Mouse (Mus musculus): ENCODE data around the gene Kif24. TPM values are rescaled to one million over a fixed set of nuclear protein-coding genes. Genes with fewer than 3 reads are reported as not detected.

Gene Kif24
- polyA plus RNA-seq, 1 experiment from 2014 or later, result 2.9 TPM

GRCm38 (mm10) chr4:41391015-41391414, 73.7 kb downstream of the Kif24 start:
- H3K4me3 ChIP-seq, result no peak overlapping the region
- no peak overlapping the region for H3K27ac ChIP-seq (replicated peaks)
- no peaks in the 10 kb centered on the region for H3K9me3 ChIP-seq
- ATAC-seq (ENCODE audit: low FRiP score, low read depth), result no peak
- H3K9ac ChIP-seq, result no peak overlapping the region
- 97% methylated on average over 2 of the region's 2 CpGs for WGBS
- peaks cover 20% of the 10 kb centered on the region for H3K36me3 ChIP-seq
- no peaks in the 10 kb centered on the region for H3K4me1 ChIP-seq (replicated peaks)
- no peak overlapping the region for H3K4me2 ChIP-seq
- H3K27me3 ChIP-seq, result no peaks in the 10 kb centered on the region

- H3K4me2 ChIP-seq, result no peak overlapping the region
- no peaks in the 10 kb centered on the region for H3K9me3 ChIP-seq
- WGBS, result 28% methylated on average over 3 of the region's 3 CpGs
- no peaks in the 10 kb centered on the region for H3K4me1 ChIP-seq (replicated peaks)
- no peaks in the 10 kb centered on the region for H3K27me3 ChIP-seq
- H3K36me3 ChIP-seq, result peaks cover 20% of the 10 kb centered on the region
- H3K27ac ChIP-seq (replicated peaks), result no peak overlapping the region
- H3K9ac ChIP-seq, result no peak overlapping the region
- no peak overlapping the region for H3K4me3 ChIP-seq
- peak; percentile 55 for ATAC-seq (ENCODE audit: low FRiP score, low read depth)
Observed at GRCm38 (mm10) chr4:41390122-41390521, 74.6 kb downstream of the Kif24 start.

DNA sequence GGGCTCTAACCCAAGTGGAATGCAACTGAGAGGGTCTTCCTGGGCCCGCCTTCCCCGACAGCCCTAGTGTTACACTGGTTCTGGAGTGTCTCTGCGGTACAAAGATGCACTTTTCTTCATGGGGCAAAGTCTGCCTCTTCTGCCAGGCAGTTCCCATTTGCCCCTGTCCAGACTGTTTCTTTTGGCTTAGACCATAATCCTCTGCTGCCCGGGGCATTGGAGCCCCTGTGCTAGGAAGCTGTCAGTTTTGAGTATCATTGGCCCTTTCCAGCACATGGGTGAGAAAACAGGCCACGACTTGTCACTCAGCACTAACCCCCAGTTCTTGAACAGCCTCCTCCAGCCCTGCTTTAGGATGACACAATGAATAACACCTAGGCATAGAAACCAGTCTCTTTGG, 75.4 kb downstream of the Kif24 start:
- Histone ChIP-seq H3K9ac (no peak overlapping the region), H3K4me3 (no peak overlapping the region), H3K36me3 (peaks cover 20% of the 10 kb centered on the region), H3K4me1 (replicated peaks) (no peaks in the 10 kb centered on the region), H3K27me3 (no peaks in the 10 kb centered on the region), H3K27ac (replicated peaks) (no peak overlapping the region), H3K4me2 (no peak overlapping the region), H3K9me3 (no peaks in the 10 kb centered on the region)
- no peak for ATAC-seq (ENCODE audit: low FRiP score, low read depth)
- WGBS, result 92% methylated on average over 5 of the region's 5 CpGs

GRCm38 (mm10) chr4:41388616-41389015, 76.1 kb downstream of the Kif24 start:
- H3K9ac ChIP-seq, result no peak overlapping the region

DNA sequence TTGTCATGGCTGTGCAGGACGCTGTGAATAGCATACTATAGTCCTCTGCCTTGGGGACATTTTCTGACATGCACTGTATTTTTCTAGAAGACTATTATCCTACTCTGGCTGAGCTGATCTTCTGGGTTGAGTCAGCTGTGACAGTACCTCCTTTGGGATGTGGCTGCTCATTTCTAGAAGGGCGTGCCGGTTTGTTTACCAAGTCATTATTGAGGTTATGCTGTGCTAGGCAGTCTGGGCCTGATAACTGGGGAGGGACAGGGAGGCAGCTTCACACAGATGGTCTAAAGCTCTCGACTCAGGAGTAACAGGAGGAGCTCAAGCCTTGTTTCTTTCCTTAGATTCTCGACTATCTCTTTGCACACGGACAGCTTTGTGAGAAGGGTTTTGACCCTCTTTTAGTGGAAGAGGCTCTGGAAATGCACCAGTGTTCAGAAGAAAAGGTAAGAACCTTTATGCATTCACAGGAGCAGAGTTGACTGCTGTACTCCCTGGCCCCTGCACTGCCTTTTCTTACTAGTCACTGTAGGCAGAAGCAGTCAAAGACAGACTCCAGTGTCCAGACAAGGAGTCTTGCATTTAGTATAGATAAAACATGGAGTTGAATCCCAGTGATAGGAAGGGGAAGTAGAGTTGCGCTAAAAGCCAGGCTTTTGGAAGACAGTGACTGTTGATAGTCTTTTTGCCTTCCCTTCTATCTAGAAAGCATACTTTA, 76.8 kb downstream of the Kif24 start:
- Histone ChIP-seq H3K9ac (no peak overlapping the region), H3K36me3 (peaks cover 23% of the 10 kb centered on the region), H3K27ac (replicated peaks) (no peak overlapping the region), H3K4me1 (replicated peaks) (no peaks in the 10 kb centered on the region), H3K27me3 (no peaks in the 10 kb centered on the region), H3K4me3 (no peak overlapping the region), H3K9me3 (no peaks in the 10 kb centered on the region), H3K4me2 (no peak overlapping the region)
- WGBS, result 80% methylated on average over 7 of the region's 7 CpGs
- ATAC-seq (ENCODE audit: low FRiP score, low read depth), result no peak

More at GRCm38 (mm10) chr4:41388616-41389015, 76.1 kb downstream of the Kif24 start:
- WGBS, result 87% methylated on average over 5 of the region's 5 CpGs
- Histone ChIP-seq H3K27me3 (no peaks in the 10 kb centered on the region), H3K4me3 (no peak overlapping the region), H3K36me3 (peaks cover 20% of the 10 kb centered on the region), H3K4me2 (no peak overlapping the region), H3K9me3 (no peaks in the 10 kb centered on the region), H3K4me1 (replicated peaks) (no peaks in the 10 kb centered on the region), H3K27ac (replicated peaks) (no peak overlapping the region)
- ATAC-seq (ENCODE audit: low FRiP score, low read depth), result no peak

GRCm38 (mm10) chr4:41386412-41386975, 78.2 kb downstream of the Kif24 start:
- Histone ChIP-seq H3K9me3 (no peaks in the 10 kb centered on the region), H3K9ac (no peak overlapping the region), H3K4me2 (no peak overlapping the region), H3K27ac (replicated peaks) (no peak overlapping the region), H3K36me3 (peaks cover 23% of the 10 kb centered on the region), H3K4me3 (no peak overlapping the region), H3K4me1 (replicated peaks) (no peaks in the 10 kb centered on the region), H3K27me3 (no peaks in the 10 kb centered on the region)
- no peak for ATAC-seq (ENCODE audit: low FRiP score, low read depth)
- WGBS, result 88% methylated on average over 1 of the region's 1 CpGs

DNA sequence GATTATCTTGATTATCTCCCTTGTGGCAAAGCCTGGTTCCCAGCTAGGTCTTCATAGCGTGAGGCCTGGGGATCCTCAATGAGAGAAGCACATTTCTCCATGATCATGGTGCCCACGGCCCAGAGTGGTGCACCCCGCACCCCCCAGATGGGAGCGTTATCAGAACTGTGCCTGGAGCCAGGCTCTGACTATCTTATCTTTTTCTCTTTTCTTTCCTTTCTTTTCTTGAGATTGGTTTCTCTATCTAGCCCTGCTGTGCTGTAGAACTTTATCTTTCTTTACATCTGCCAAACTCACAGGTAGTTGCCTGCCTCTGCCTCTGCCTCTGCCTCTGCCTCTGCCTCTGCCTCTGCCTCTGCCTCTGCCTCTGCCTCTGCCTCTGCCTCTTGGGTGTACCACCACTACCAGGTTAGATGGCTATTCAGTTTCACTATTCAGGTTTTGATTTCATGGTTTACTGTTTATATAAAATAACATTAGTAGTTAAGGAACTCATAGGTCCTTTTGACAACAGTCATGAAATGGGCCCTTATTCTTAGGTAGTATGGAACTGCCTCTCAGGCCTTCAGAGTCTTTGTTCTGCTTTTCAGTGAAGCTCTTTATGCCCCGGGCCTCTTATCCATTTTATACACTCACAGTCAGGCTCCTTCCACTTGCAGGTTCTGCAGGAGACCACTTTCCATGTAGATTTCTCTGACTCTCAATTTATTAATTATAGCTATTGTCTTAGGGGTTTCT, 83.3 kb downstream of the Kif24 start:
- H3K9ac ChIP-seq, result no peak overlapping the region

GRCm38 (mm10) chr4:41377567-41377966, 87.1 kb downstream of the Kif24 start:
- Histone ChIP-seq H3K4me3 (no peak overlapping the region), H3K9me3 (no peaks in the 10 kb centered on the region), H3K4me1 (replicated peaks) (no peaks in the 10 kb centered on the region), H3K36me3 (peaks cover 45% of the 10 kb centered on the region), H3K9ac (no peak overlapping the region), H3K4me2 (no peak overlapping the region), H3K27me3 (no peaks in the 10 kb centered on the region), H3K27ac (replicated peaks) (no peak overlapping the region)
- ATAC-seq (ENCODE audit: low FRiP score, low read depth), result no peak

More for the DNA sequence above, 83.3 kb downstream of the Kif24 start:
- no peak overlapping the region for H3K4me2 ChIP-seq
- ATAC-seq (ENCODE audit: low FRiP score, low read depth), result no peak
- H3K4me3 ChIP-seq, result no peak overlapping the region
- H3K4me1 ChIP-seq (replicated peaks), result no peaks in the 10 kb centered on the region
- H3K27me3 ChIP-seq, result no peaks in the 10 kb centered on the region
- no peaks in the 10 kb centered on the region for H3K9me3 ChIP-seq
- 89% methylated on average over 5 of the region's 5 CpGs for WGBS
- no peak overlapping the region for H3K27ac ChIP-seq (replicated peaks)
- peaks cover 39% of the 10 kb centered on the region for H3K36me3 ChIP-seq

DNA sequence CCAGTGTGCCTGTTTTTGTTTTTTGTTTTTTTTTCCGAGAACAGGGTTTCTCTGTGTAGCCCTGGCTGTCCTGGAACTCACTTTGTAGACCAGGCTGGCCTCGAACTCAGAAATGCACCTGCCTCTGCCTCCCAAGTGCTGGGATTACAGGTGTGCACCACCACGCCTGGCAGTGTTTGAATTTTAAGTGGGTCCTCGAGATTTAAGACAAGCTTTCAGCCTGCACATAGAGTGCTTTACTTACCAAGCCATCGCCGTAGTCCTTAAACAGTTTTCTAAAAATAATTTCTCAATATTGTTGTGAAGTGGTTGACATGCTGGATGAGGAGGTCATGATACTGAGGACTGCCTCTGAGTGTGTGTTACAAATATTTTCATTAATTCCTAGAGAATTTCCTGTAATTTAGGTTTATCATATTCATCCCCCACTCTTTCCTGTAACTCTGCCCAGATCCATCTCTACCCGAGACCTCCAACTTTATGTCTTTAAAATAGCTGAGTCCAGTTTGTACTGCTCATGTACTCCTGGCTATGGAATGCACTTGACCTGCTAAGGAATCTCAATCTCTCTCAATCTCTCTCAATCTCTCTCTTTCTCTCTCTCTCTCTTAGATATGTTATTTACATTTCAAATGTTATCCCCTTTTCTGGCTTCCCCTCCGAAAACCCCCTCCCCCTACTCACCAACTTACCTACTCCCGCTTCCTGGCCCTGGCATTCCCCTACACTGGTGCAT, 94.8 kb downstream of the Kif24 start:
- no peak for ATAC-seq (ENCODE audit: low FRiP score, low read depth)
- no peak overlapping the region for H3K4me3 ChIP-seq
- 96% methylated on average over 9 of the region's 9 CpGs for WGBS
- no peaks in the 10 kb centered on the region for H3K4me1 ChIP-seq (replicated peaks)
- peaks cover 12% of the 10 kb centered on the region; the same call in 1 of the 2 replicates for H3K36me3 ChIP-seq
- no peak overlapping the region for H3K4me2 ChIP-seq
- H3K9ac ChIP-seq, result no peak overlapping the region
- no peak overlapping the region for H3K27ac ChIP-seq (replicated peaks)
- H3K27me3 ChIP-seq, result no peaks in the 10 kb centered on the region
- no peaks in the 10 kb centered on the region for H3K9me3 ChIP-seq

- Histone ChIP-seq H3K27me3 (no peaks in the 10 kb centered on the region), H3K4me3 (no peak overlapping the region), H3K4me1 (replicated peaks) (no peaks in the 10 kb centered on the region), H3K4me2 (no peak overlapping the region), H3K9me3 (no peaks in the 10 kb centered on the region), H3K9ac (no peak overlapping the region), H3K36me3 (peaks cover 12% of the 10 kb centered on the region; the same call in 1 of the 2 replicates), H3K27ac (replicated peaks) (no peak overlapping the region)
- no peak for ATAC-seq (ENCODE audit: low FRiP score, low read depth)
- WGBS, result 89% methylated on average over 4 of the region's 4 CpGs
Observed at GRCm38 (mm10) chr4:41368198-41368597, 96.5 kb downstream of the Kif24 start.

DNA sequence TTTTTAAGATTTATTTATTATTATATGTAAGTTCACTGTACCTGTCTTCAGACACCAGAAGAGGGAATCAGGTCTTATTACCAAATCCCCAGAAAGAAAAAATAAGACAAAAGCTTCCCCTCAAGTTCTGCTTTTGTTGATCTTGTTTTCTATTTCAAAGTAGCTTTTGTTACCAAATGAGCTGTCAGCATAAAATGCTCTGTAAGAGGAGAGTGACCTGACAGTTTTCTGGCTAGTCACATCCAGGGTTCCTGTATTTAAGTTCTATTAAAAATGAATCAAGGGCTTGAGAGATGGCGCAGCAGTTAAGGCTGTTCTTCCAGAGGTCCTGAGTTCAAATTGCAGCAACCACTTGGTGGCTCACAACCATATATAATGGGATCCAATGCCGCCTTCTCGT, 103.6 kb downstream of the Kif24 start:
- H3K9me3 ChIP-seq, result no peaks in the 10 kb centered on the region
- no peaks in the 10 kb centered on the region for H3K4me1 ChIP-seq (replicated peaks)
- H3K4me3 ChIP-seq, result no peak overlapping the region
- no peaks in the 10 kb centered on the region for H3K36me3 ChIP-seq
- WGBS, result 90% methylated on average over 3 of the region's 3 CpGs
- H3K4me2 ChIP-seq, result no peak overlapping the region
- no peak overlapping the region for H3K27ac ChIP-seq (replicated peaks)
- no peak for ATAC-seq (ENCODE audit: low FRiP score, low read depth)
- no peaks in the 10 kb centered on the region for H3K27me3 ChIP-seq
- H3K9ac ChIP-seq, result no peak overlapping the region

- ATAC-seq (ENCODE audit: low FRiP score, low read depth), result no peak
- no peak overlapping the region for H3K4me2 ChIP-seq
- H3K27me3 ChIP-seq, result no peaks in the 10 kb centered on the region
- WGBS, result 92% methylated on average over 7 of the region's 7 CpGs
- no peaks in the 10 kb centered on the region for H3K4me1 ChIP-seq (replicated peaks)
- no peak overlapping the region for H3K9ac ChIP-seq
- H3K36me3 ChIP-seq, result no peaks in the 10 kb centered on the region
- H3K9me3 ChIP-seq, result no peaks in the 10 kb centered on the region
- H3K27ac ChIP-seq (replicated peaks), result no peak overlapping the region
- H3K4me3 ChIP-seq, result no peak overlapping the region
Observed at GRCm38 (mm10) chr4:41359358-41359757, 105.3 kb downstream of the Kif24 start.
